In the genomic region with DNA sequence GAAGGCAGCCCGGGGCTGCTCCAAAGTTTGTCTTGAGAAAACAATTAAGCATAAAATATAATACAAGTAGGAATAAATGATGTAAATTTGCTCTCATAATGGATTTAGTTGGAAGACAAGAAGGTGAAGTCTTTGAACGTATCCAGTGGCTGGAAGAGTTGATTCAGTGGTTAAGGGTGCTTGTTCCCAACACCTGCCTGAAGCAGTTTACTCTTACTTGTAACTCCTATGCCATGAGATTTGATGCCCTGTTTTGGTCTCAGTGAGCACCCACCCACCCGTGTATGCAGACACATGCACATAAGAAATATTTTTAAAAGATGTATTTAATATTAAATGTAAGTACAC, we compare ENCODE assay signal across 9 mouse cellular contexts. TPM values are rescaled to one million over a fixed set of nuclear protein-coding genes. Genes with fewer than 3 reads are reported as not detected.
DNase-seq lines count a peak whose midpoint lies in the region; ATAC-seq lines count a peak whose summit lies in the region.
"Had no signal": no experiment of that assay in that cellular context is flagged by ENCODE, and none has a peak within 500 bp of the region (broad histone marks: within the 10 kb centered on the region; RNA-seq: fewer than 3 reads in every experiment).

No protein-coding gene starts in this region.

- 0 out of 2 replicates have a peak overlapping the region, but pooled peaks have one; percentile 5 for H3K4me2 ChIP-seq in kidney, embryonic 15.5 days
- H3K4me2 ChIP-seq in forebrain, embryonic 16.5 days (ENCODE audit: low read length), result no peak overlapping the region

- H3K27me3 ChIP-seq in kidney, embryonic 15.5 days, result no peaks in the 10 kb centered on the region
- no peaks in the 10 kb centered on the region for H3K27me3 ChIP-seq in forebrain, embryonic 16.5 days (replicated peaks; ENCODE audit: control insufficient read depth, insufficient read depth, low read length)

- 8% methylated on average over 3 of the region's 3 CpGs for WGBS in kidney, embryonic 15.5 days
- WGBS in forebrain, embryonic 16.5 days, result 6% methylated on average over 3 of the region's 3 CpGs

- peak overlapping the region; percentile 85 for H3K27ac ChIP-seq in kidney, embryonic 15.5 days
- peak overlapping the region; percentile 50 for H3K27ac ChIP-seq in forebrain, embryonic 16.5 days (ENCODE audit: low read length)

- no peaks in the 10 kb centered on the region for H3K9me3 ChIP-seq in kidney, embryonic 15.5 days (replicated peaks)
- H3K9me3 ChIP-seq in forebrain, embryonic 16.5 days (ENCODE audit: control insufficient read depth, low read length), result no peaks in the 10 kb centered on the region

- peaks cover 26% of the 10 kb centered on the region for H3K4me1 ChIP-seq in kidney, embryonic 15.5 days
- H3K4me1 ChIP-seq in forebrain, embryonic 16.5 days (replicated peaks; ENCODE audit: control insufficient read depth, insufficient read depth, low read length), result 0 out of 2 replicates have a peak, but pooled peaks cover 4% of the 10 kb centered on the region

- DNase-seq in kidney, adult 18-20 months, result no peak
- DNase-seq in urinary bladder, postnatal 14 days (ENCODE audit: low spot score), result no peak
- DNase-seq in spleen, postnatal 10 days (ENCODE audit: low spot score in 2 of 2), result no peak
- DNase-seq: cerebellum, adult 11 months had no signal

- H3K36me3 ChIP-seq in kidney, embryonic 15.5 days, result no peaks in the 10 kb centered on the region
- no peaks in the 10 kb centered on the region for H3K36me3 ChIP-seq in forebrain, embryonic 16.5 days (ENCODE audit: control insufficient read depth, insufficient read depth)

- H3K9ac ChIP-seq in kidney, embryonic 15.5 days, result no peak overlapping the region
- H3K9ac ChIP-seq in forebrain, embryonic 16.5 days (replicated peaks; ENCODE audit: low read depth, low read length), result no peak overlapping the region

- H3K4me3 ChIP-seq in kidney, embryonic 15.5 days (replicated peaks), result no peak overlapping the region
- no peak overlapping the region for H3K4me3 ChIP-seq in forebrain, embryonic 16.5 days (replicated peaks; ENCODE audit: low read length)
- H3K4me3 ChIP-seq: myocyte had no signal

- ATAC-seq in kidney, embryonic 15.5 days (replicated peaks; ENCODE audit: low FRiP score), result no peak
- peak; percentile 45 for ATAC-seq in common myeloid progenitor, adult 5-6 weeks (replicated peaks; ENCODE audit: low read depth, poor library complexity, severe bottlenecking)
- ATAC-seq in forebrain, embryonic 16.5 days, result no peak
- peak; percentile 55 for ATAC-seq in megakaryocyte progenitor cell, adult 5-6 weeks (replicated peaks; ENCODE audit: poor library complexity)

RNA-seq across cellular contexts. Expression of a gene that starts 44.3 kb away (rescaled TPM):
- polyA plus RNA-seq in kidney, embryonic 15.5 days (2015; fragmentation: Nextera tagmentation; extraction: Ambion mirVana), result 0.60 and 0.65 TPM in 2 replicates
- total RNA-seq in common myeloid progenitor, adult 5-6 weeks (2017), result 0.27 and 1.0 TPM in 2 replicates
- 0.63 TPM in 1 of 2 replicates, not detected in the other for polyA plus RNA-seq in forebrain, embryonic 16.5 days (2015; fragmentation: Nextera tagmentation; extraction: Ambion mirVana)
- 0.07 and 2.4 TPM in 2 replicates for total RNA-seq in megakaryocyte progenitor cell, adult 5-6 weeks (2015)
- 0.27 and 0.29 TPM in 2 replicates for total RNA-seq in megakaryocyte progenitor cell, adult 5-6 weeks (2017)

RNA-seq across cellular contexts. Expression of a gene that starts 44.4 kb away (rescaled TPM):
- polyA plus RNA-seq in kidney, embryonic 15.5 days (2015; fragmentation: Nextera tagmentation; extraction: Ambion mirVana), result 8.3 and 9.1 TPM in 2 replicates
- total RNA-seq in common myeloid progenitor, adult 5-6 weeks (2017), result 3.4 and 5.2 TPM in 2 replicates
- 7.4 and 7.7 TPM in 2 replicates for polyA plus RNA-seq in forebrain, embryonic 16.5 days (2015; fragmentation: Nextera tagmentation; extraction: Ambion mirVana)
- total RNA-seq in megakaryocyte progenitor cell, adult 5-6 weeks (2015), result 2.5 and 4.9 TPM in 2 replicates
- total RNA-seq in megakaryocyte progenitor cell, adult 5-6 weeks (2017), result 5.4 and 8.0 TPM in 2 replicates

Comparison
In these comparisons a context has a peak if more than half of its experiments do, and no peak if none do; other contexts are left out.
1. ATAC-seq: peak in common myeloid progenitor, adult 5-6 weeks (single experiment) and megakaryocyte progenitor cell, adult 5-6 weeks (single experiment); none in kidney, embryonic 15.5 days (single experiment) and forebrain, embryonic 16.5 days (single experiment).